Mouse (Mus musculus): Measurements from ENCODE around the gene Il17c. TPM values are rescaled to one million over a fixed set of nuclear protein-coding genes. Genes with fewer than 3 reads are reported as not detected.

The Il17c gene
- polyA plus RNA-seq (2012; ENCODE audit: insufficient read depth, insufficient read length, low replicate concordance, missing spikeins) = not detected in 2 replicates

DNA sequence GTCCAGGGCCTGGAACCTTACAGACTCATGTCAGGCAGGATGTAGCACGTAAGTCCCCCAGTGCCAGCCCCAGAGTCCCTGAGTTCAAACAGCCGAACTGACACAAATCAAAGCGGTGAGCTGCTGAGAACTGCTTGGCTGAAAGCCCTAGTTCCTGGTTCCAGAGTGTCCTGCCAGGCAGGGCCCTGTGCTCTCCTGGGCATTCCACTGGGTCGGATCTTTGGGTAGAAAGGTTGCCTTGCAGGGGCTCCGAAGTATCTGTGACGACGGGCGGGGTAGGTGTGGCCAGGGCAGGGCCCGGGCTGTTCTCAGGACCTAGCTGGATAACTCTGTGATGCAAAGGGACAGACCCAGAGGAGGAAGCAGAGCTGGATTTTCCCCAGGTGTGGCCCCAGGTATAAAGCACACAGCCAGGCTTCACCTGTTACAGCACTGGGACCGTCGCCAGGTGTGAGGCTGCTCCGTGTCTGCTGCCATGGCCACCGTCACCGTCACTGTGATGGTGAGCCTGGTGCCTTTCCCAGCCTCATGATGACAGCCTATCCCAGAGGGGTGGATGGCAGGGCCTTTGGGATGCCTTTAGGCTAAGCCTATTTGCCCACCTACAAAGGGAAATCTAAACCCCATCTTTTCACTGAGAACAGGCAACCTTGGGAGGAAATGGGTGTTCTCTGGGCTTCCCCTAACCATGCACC, at the start of gene Il17c:
TSS of gene Il17c (plus strand) at position 645 of the 695 bp plus-strand sequence.
- peaks cover 7% of the 10 kb centered on the region for H3K4me1 ChIP-seq (ENCODE audit: control insufficient read depth, insufficient read depth, low read length)
- WGBS = 83% methylated on average over 14 of the region's 14 CpGs

DNA sequence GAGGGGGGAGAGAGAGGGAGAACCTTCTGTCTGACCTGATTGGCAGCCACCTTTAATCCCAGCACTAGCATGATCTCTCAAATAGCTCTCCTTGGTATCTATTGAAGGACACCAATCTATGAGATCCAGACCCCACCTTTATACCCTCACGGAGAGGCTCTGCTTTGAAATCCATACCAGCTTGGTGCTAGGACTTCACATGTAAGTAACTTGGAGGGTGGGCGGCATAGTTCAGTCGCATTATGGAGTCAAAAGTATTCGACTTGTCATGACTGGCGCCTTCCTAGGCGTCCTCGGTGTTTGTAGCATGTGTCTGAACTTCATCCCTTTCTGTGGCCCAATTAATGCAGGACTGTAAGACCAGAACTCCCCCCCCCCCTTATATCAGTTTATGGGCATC, 46.5 kb upstream of the Il17c start:
- H3K4me3 ChIP-seq (ENCODE audit: insufficient read depth, low read depth, low read length) = no peak overlapping the region
- H3K27ac ChIP-seq (ENCODE audit: insufficient read depth, low read depth, low read length) = no peak overlapping the region
- H3K4me1 ChIP-seq (ENCODE audit: control insufficient read depth, insufficient read depth, low read length) = no peaks in the 10 kb centered on the region; the same call in 1 of the 2 replicates
- TF ChIP-seq POLR2A (IDR thresholded peaks at IDR 0.05; ENCODE audit: insufficient read depth, low read depth, low read length) = no peak
- TF ChIP-seq CTCF (IDR thresholded peaks at IDR 0.05; ENCODE audit: insufficient read depth, low read depth, low read length) = no peak
- 94% methylated on average over 7 of the region's 7 CpGs for WGBS

More for the DNA sequence above, at the start of gene Il17c:
- no peak for TF ChIP-seq CTCF (IDR thresholded peaks at IDR 0.05; ENCODE audit: insufficient read depth, low read depth, low read length)
- no peak for TF ChIP-seq POLR2A (IDR thresholded peaks at IDR 0.05; ENCODE audit: insufficient read depth, low read depth, low read length)
- Histone ChIP-seq H3K4me3 (ENCODE audit: insufficient read depth, low read depth, low read length) (no peak within 1 kb of the TSS), H3K27ac (ENCODE audit: insufficient read depth, low read depth, low read length) (no peak within 1 kb of the TSS)

DNA sequence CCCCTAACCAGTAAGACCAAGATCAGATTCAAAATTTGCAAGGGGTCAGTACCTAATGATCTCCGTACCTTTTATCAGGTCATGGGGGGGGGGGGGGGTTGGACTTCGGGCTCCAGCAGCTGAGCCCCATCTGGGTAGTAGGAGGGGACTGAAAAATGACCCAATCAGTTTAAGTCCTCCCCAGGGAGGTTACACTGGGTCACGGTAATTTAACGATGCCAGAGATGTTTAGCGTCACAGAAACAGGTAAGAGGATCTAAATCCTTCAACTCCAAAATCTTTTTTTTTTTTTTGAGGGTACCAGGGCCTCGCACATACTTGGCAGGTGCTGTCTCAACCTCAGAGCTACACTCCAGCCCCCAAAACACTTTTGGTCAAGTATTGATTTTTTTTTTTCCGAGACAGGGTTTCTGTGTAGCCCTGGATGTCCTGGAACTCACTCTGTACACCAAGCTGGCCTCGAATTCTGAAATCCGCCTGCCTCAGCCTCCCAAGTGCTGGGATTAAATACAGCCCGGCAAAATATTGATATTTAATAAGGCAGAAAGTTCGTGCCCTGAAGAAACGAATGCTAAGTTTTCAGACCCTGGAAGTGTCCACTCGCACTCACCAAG, 46.0 kb upstream of the Il17c start:
- peak overlapping the region; percentile 42 for H3K4me3 ChIP-seq (ENCODE audit: insufficient read depth, low read depth, low read length)
- H3K4me1 ChIP-seq (ENCODE audit: control insufficient read depth, insufficient read depth, low read length) = no peaks in the 10 kb centered on the region; the same call in 1 of the 2 replicates
- TF ChIP-seq POLR2A (IDR thresholded peaks at IDR 0.05; ENCODE audit: insufficient read depth, low read depth, low read length) (no peak), CTCF (IDR thresholded peaks at IDR 0.05; ENCODE audit: insufficient read depth, low read depth, low read length) (no peak)
- WGBS = 25% methylated on average over 13 of the region's 13 CpGs
- H3K27ac ChIP-seq (ENCODE audit: insufficient read depth, low read depth, low read length) = no peak overlapping the region

DNA sequence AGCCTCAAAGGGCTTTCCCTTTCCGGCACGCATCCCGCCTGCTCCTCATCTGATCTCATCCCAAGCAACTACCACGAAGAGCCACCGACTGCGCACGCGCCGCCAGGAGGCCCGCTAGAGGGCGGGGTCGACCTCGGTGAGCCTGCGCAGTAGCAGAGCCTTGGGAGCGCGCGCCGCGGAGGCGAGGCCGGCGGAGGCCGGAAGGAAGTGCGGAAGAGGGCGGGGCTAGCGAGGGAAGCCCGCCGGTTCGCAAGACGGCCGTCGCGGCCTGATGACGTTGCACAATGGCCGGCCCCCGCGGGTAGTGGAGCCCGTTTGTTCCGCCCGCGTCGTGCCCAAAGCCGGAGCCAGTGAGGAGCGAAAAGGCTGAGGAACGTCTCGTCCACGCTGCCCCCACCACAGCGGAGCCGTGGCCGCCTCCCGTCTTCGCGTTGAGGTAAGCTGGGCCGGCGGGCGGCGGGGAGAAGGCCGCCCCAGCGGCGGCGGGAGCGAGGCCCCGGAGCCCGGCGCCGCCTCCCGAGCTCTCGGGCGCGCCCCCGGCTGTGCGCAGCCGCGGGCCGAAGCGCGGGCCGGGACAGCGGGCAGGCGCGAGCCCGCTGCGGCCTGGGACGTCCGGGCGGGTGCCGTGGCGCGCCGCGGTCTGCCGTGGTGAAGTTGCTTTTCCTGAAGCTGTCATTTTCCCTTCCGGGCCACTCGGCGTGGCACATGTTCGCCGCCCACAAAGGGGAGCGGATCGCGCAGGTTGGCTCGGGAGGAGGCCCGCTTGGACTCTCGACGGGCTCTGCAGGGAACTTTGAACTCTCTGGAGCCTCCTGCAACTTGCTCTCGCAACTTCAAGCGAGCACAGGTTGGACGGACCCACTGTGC, 45.2 kb upstream of the Il17c start, which contains the start of gene Zc3h18:
TSS of gene Zc3h18 (plus strand) at position 245 of the 867 bp plus-strand sequence.
- H3K27ac ChIP-seq (ENCODE audit: insufficient read depth, low read depth, low read length) = peak within 1 kb of the TSS; percentile 68; the same call in 1 of the 2 replicates
- TF ChIP-seq POLR2A (IDR thresholded peaks at IDR 0.05; ENCODE audit: insufficient read depth, low read depth, low read length) = peak; percentile 70
- no peak for TF ChIP-seq CTCF (IDR thresholded peaks at IDR 0.05; ENCODE audit: insufficient read depth, low read depth, low read length)
- H3K4me1 ChIP-seq (ENCODE audit: control insufficient read depth, insufficient read depth, low read length) = no peaks in the 10 kb centered on the region; the same call in 1 of the 2 replicates
- WGBS = under 1% methylated on average over 95 of the region's 107 CpGs
- peak within 1 kb of the TSS; percentile 89 for H3K4me3 ChIP-seq (ENCODE audit: insufficient read depth, low read depth, low read length)

DNA sequence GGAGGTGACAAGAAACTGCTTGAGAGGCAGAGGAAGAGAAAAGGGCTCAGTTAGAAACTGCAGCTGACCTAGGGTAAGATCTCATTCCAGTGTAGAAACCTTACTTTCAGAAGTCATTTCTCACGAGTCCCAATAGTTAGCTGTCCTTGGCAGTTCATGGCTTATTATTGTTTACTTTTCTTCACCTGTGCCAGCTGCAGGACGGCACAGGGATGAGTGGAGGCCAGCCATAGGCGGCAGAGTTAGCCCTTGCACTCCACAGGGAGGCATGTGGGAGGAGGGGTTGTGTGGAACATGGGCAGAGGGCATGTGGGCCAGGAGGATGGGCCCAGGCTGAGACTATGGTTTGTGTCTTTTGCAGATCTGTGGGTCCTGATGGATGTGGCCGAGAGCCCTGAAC, 38.8 kb upstream of the Il17c start:
- Histone ChIP-seq H3K4me1 (ENCODE audit: control insufficient read depth, insufficient read depth, low read length) (no peaks in the 10 kb centered on the region; the same call in 1 of the 2 replicates), H3K4me3 (ENCODE audit: insufficient read depth, low read depth, low read length) (no peak overlapping the region), H3K27ac (ENCODE audit: insufficient read depth, low read depth, low read length) (no peak overlapping the region)
- no peak for TF ChIP-seq CTCF (IDR thresholded peaks at IDR 0.05; ENCODE audit: insufficient read depth, low read depth, low read length)
- TF ChIP-seq POLR2A (IDR thresholded peaks at IDR 0.05; ENCODE audit: insufficient read depth, low read depth, low read length) = no peak
- WGBS = 82% methylated on average over 4 of the region's 4 CpGs

DNA sequence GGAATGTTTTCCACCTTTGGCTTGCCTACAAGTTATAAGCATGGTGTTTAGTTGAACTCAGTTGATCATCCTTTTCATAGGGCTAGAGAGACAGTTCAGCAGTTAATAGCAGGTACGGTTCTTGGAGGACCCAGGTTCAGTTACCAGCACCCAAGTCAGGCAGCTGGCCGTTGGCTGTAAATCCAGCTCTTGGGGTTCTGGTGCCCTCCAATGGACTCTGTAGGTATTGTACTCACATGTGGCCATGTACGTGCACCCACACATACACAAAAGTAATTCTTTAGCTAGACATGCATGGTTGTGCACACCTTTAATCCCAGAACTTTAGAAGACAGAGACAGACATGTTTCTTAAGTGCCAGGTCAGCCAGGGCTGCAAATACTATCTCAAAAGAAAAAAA, 32.5 kb upstream of the Il17c start:
- H3K4me3 ChIP-seq (ENCODE audit: insufficient read depth, low read depth, low read length) = no peak overlapping the region
- H3K4me1 ChIP-seq (ENCODE audit: control insufficient read depth, insufficient read depth, low read length) = no peaks in the 10 kb centered on the region
- 87% methylated on average over 3 of the region's 3 CpGs for WGBS
- no peak for TF ChIP-seq POLR2A (IDR thresholded peaks at IDR 0.05; ENCODE audit: insufficient read depth, low read depth, low read length)
- TF ChIP-seq CTCF (IDR thresholded peaks at IDR 0.05; ENCODE audit: insufficient read depth, low read depth, low read length) = no peak
- no peak overlapping the region for H3K27ac ChIP-seq (ENCODE audit: insufficient read depth, low read depth, low read length)

DNA sequence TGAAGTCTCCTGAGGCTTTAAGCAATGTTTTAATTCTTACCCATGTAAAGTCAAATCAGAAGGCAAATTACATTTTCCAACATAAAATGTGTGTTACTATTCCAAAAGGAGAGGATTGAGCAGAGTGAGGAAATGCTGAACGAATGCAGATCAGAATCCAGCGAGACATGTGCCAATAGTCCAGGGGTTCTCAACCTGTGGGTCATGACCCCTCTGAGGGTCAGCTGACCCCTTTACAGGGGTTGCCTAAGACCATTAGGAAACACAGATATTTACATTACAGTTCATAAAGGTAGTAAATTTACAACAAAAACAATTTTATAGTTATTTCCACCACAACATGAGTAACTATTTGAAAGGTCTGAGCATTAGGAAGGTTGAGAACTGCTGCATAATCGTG, 31.1 kb upstream of the Il17c start:
- WGBS = 85% methylated on average over 3 of the region's 3 CpGs
- no peak for TF ChIP-seq CTCF (IDR thresholded peaks at IDR 0.05; ENCODE audit: insufficient read depth, low read depth, low read length)
- TF ChIP-seq POLR2A (IDR thresholded peaks at IDR 0.05; ENCODE audit: insufficient read depth, low read depth, low read length) = no peak
- no peak overlapping the region for H3K4me3 ChIP-seq (ENCODE audit: insufficient read depth, low read depth, low read length)
- H3K27ac ChIP-seq (ENCODE audit: insufficient read depth, low read depth, low read length) = no peak overlapping the region
- H3K4me1 ChIP-seq (ENCODE audit: control insufficient read depth, insufficient read depth, low read length) = no peaks in the 10 kb centered on the region

DNA sequence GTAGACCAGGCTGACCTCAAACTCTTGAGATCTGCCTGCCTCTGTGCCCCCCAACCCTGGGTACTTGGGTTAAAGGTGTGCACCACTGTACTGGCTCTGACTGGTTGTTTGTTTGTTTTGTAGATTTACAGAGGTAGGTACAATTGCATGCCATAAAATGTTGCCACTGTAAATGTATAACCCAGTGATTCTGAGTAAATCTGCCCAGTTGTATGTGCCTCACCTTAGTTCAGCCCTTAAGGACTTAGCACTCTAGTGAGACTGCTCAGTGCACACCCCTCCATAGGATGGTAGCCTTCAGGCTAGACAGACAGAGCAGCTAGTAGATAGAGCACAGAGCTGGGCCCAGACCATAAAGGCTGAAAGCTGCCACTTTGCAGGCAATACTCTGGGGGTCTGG, 28.1 kb upstream of the Il17c start:
- Histone ChIP-seq H3K4me3 (ENCODE audit: insufficient read depth, low read depth, low read length) (no peak overlapping the region), H3K4me1 (ENCODE audit: control insufficient read depth, insufficient read depth, low read length) (no peaks in the 10 kb centered on the region), H3K27ac (ENCODE audit: insufficient read depth, low read depth, low read length) (no peak overlapping the region)
- TF ChIP-seq CTCF (IDR thresholded peaks at IDR 0.05; ENCODE audit: insufficient read depth, low read depth, low read length) = no peak
- TF ChIP-seq POLR2A (IDR thresholded peaks at IDR 0.05; ENCODE audit: insufficient read depth, low read depth, low read length) = no peak
